ENCODE assay signal across 7 mouse cellular contexts in the genomic region with DNA sequence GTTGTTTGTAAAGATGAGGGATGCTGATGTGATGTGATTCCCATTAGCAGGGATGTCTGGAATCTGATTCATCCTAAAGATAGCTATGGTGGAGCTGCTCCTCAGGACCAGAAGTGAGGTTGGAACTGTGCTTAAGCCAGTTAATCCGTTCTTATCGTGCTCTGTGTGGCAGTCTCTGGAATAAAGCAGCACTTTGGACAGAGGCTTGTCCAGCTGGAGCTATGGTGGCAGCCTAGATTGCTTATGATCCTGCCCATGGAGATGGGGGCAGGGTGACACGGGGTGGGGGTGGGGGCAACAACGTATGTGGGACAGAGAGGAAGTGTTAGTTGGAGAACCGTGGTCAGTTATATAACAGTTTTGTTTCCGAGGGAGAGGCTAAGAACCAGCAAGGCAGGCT.
A peak's percentile ranks its signal among the peaks of the same experiment; 100 is the strongest.
DNase-seq lines count a peak whose midpoint lies in the region; ATAC-seq and TF ChIP-seq lines count a peak whose summit lies in the region.

No protein-coding gene starts in this region.

- no peak overlapping the region for H3K9ac ChIP-seq in lung, embryonic 14.5 days
- peak overlapping the region; percentile 87 for H3K9ac ChIP-seq in forebrain, embryonic 14.5 days (ENCODE audit: low read length)
- no peak overlapping the region for H3K9ac ChIP-seq in limb, embryonic 15.5 days
- H3K9ac ChIP-seq in stomach, embryonic 16.5 days (ENCODE audit: low read length): peak overlapping the region; percentile 92; the same call in 1 of the 2 replicates

- H3K4me2 ChIP-seq in lung, embryonic 14.5 days: peak overlapping the region; percentile 63
- peak overlapping the region; percentile 66 for H3K4me2 ChIP-seq in forebrain, embryonic 14.5 days (ENCODE audit: low read length)
- H3K4me2 ChIP-seq in limb, embryonic 15.5 days: peak overlapping the region; percentile 84
- peak overlapping the region; percentile 85 for H3K4me2 ChIP-seq in stomach, embryonic 16.5 days (ENCODE audit: low read depth, low read length)

- no peaks in the 10 kb centered on the region for H3K36me3 ChIP-seq in lung, embryonic 14.5 days (ENCODE audit: insufficient read depth)
- H3K36me3 ChIP-seq in forebrain, embryonic 14.5 days (ENCODE audit: control insufficient read depth, insufficient read depth, low read length): no peaks in the 10 kb centered on the region
- H3K36me3 ChIP-seq in limb, embryonic 15.5 days: no peaks in the 10 kb centered on the region
- no peaks in the 10 kb centered on the region for H3K36me3 ChIP-seq in stomach, embryonic 16.5 days (ENCODE audit: control insufficient read depth, insufficient read depth, low read length)
- no peaks in the 10 kb centered on the region for H3K36me3 ChIP-seq in thymus, adult 2 months (ENCODE audit: control insufficient read depth, insufficient read depth, low read length)

- peak; percentile 64 for DNase-seq in lung, embryonic 14.5 days
- no peak for DNase-seq in lung, postnatal 14 days
- no peak for DNase-seq in forebrain, embryonic 14.5 days (ENCODE audit: low spot score)
- DNase-seq in cerebellum, adult 9-11 months: no peak
- DNase-seq in thymus, adult 2 months: no peak

- H3K4me1 ChIP-seq in lung, embryonic 14.5 days (ENCODE audit: insufficient read depth): peaks cover 18% of the 10 kb centered on the region
- H3K4me1 ChIP-seq in forebrain, embryonic 14.5 days (ENCODE audit: control insufficient read depth, insufficient read depth, low read length): peaks cover 25% of the 10 kb centered on the region
- peaks cover 20% of the 10 kb centered on the region for H3K4me1 ChIP-seq in limb, embryonic 15.5 days
- peaks cover 27% of the 10 kb centered on the region for H3K4me1 ChIP-seq in stomach, embryonic 16.5 days (ENCODE audit: control insufficient read depth, insufficient read depth, low read length)
- H3K4me1 ChIP-seq in thymus, adult 2 months (replicated peaks; ENCODE audit: control insufficient read depth, insufficient read depth, low read length): peaks cover 8% of the 10 kb centered on the region

- no peak for TF ChIP-seq POLR2A in thymus, adult 2 months (IDR thresholded peaks at IDR 0.05; ENCODE audit: control insufficient read depth, extremely low read depth, insufficient read depth, low read length, poor library complexity)

- H3K27ac ChIP-seq in lung, embryonic 14.5 days (ENCODE audit: low read depth): no peak overlapping the region
- H3K27ac ChIP-seq in forebrain, embryonic 14.5 days (ENCODE audit: low read depth, low read length): no peak overlapping the region
- H3K27ac ChIP-seq in limb, embryonic 15.5 days: no peak overlapping the region
- H3K27ac ChIP-seq in stomach, embryonic 16.5 days (ENCODE audit: low read length): no peak overlapping the region
- H3K27ac ChIP-seq in thymus, adult 2 months (ENCODE audit: control insufficient read depth, insufficient read depth, low read length): no peak overlapping the region

- ATAC-seq in lung, embryonic 14.5 days (ENCODE audit: insufficient read depth): no peak
- no peak for ATAC-seq in forebrain, embryonic 14.5 days
- no peak for ATAC-seq in limb, embryonic 15.5 days (ENCODE audit: insufficient number of reproducible peaks, low FRiP score, low TSS enrichment, low read depth)
- no peak for ATAC-seq in stomach, embryonic 16.5 days (ENCODE audit: insufficient read depth, low FRiP score)

- H3K9me3 ChIP-seq in lung, embryonic 14.5 days (ENCODE audit: low read depth, low read length): no peaks in the 10 kb centered on the region
- no peaks in the 10 kb centered on the region for H3K9me3 ChIP-seq in forebrain, embryonic 14.5 days (replicated peaks; ENCODE audit: control insufficient read depth, low read length)
- H3K9me3 ChIP-seq in limb, embryonic 15.5 days: no peaks in the 10 kb centered on the region
- no peaks in the 10 kb centered on the region for H3K9me3 ChIP-seq in stomach, embryonic 16.5 days (replicated peaks; ENCODE audit: control insufficient read depth, low read length)

- WGBS in lung, embryonic 14.5 days: 16% methylated on average over 6 of the region's 6 CpGs
- 15% methylated on average over 6 of the region's 6 CpGs for WGBS in forebrain, embryonic 14.5 days
- WGBS in limb, embryonic 15.5 days: 6% methylated on average over 6 of the region's 6 CpGs
- WGBS in stomach, embryonic 16.5 days: 19% methylated on average over 6 of the region's 6 CpGs
- 8% methylated on average over 6 of the region's 6 CpGs for WGBS in thymus, adult 2 months

- TF ChIP-seq CTCF in lung, embryonic 14.5 days (IDR thresholded peaks at IDR 0.05; ENCODE audit: low read depth): no peak
- TF ChIP-seq CTCF in thymus, adult 2 months (IDR thresholded peaks at IDR 0.05; ENCODE audit: borderline replicate concordance, control insufficient read depth, extremely low read depth, insufficient read depth, low read length, poor library complexity): no peak

- H3K27me3 ChIP-seq in lung, embryonic 14.5 days (ENCODE audit: insufficient read depth, low read length): no peaks in the 10 kb centered on the region
- H3K27me3 ChIP-seq in forebrain, embryonic 14.5 days (replicated peaks; ENCODE audit: control insufficient read depth, insufficient read depth, low read length): no peaks in the 10 kb centered on the region
- H3K27me3 ChIP-seq in limb, embryonic 15.5 days: no peaks in the 10 kb centered on the region
- H3K27me3 ChIP-seq in stomach, embryonic 16.5 days (ENCODE audit: control insufficient read depth, insufficient read depth, low read length): 0 out of 2 replicates have a peak, but pooled peaks cover 2% of the 10 kb centered on the region
- H3K27me3 ChIP-seq in thymus, adult 2 months (ENCODE audit: control insufficient read depth, insufficient read depth, low read length): peaks cover 3% of the 10 kb centered on the region

- H3K4me3 ChIP-seq in lung, embryonic 14.5 days (ENCODE audit: low read depth, low read length): peak overlapping the region; percentile 84
- peak overlapping the region; percentile 75; the same call in 1 of the 2 replicates for H3K4me3 ChIP-seq in forebrain, embryonic 14.5 days (ENCODE audit: low read depth, low read length)
- peak overlapping the region; percentile 86 for H3K4me3 ChIP-seq in limb, embryonic 15.5 days
- no peak overlapping the region for H3K4me3 ChIP-seq in stomach, embryonic 16.5 days (replicated peaks; ENCODE audit: low read length)
- H3K4me3 ChIP-seq in thymus, adult 2 months (ENCODE audit: control insufficient read depth, insufficient read depth, low read length): no peak overlapping the region

Comparison
In these comparisons a context has a peak if more than half of its experiments do, and no peak if none do; other contexts are left out.
1. H3K4me3 ChIP-seq: peak in lung, embryonic 14.5 days (single experiment), forebrain, embryonic 14.5 days (single experiment) and limb, embryonic 15.5 days (single experiment); none in stomach, embryonic 16.5 days (single experiment) and thymus, adult 2 months (single experiment).
2. H3K9ac ChIP-seq: peak in forebrain, embryonic 14.5 days (single experiment) and stomach, embryonic 16.5 days (single experiment); none in lung, embryonic 14.5 days (single experiment) and limb, embryonic 15.5 days (single experiment).
3. Peak in every context shown above with its lines, with median percentiles within 50 percentile points of each other: H3K4me2 ChIP-seq.